Mouse (Mus musculus): Measurements from ENCODE around the gene Mtpn. TPM values are rescaled to one million over a fixed set of nuclear protein-coding genes. Genes with fewer than 3 reads are reported as not detected.

Mtpn gene
- polyA plus RNA-seq, 1 experiment = 58.4 TPM

- H3K36me3 ChIP-seq (ENCODE audit: control insufficient read depth, insufficient read depth) = no peaks in the 10 kb centered on the region
- H3K4me3 ChIP-seq (ENCODE audit: insufficient read depth, poor library complexity, severe bottlenecking) = no peak overlapping the region
- H3K79me2 ChIP-seq (ENCODE audit: control insufficient read depth, insufficient read depth) = peaks cover 18% of the 10 kb centered on the region
- no peaks in the 10 kb centered on the region for H3K27me3 ChIP-seq (ENCODE audit: control insufficient read depth, insufficient read depth, insufficient read length)
- peaks cover 16% of the 10 kb centered on the region for H3K79me3 ChIP-seq (ENCODE audit: low read depth)
- H3ac ChIP-seq (ENCODE audit: control insufficient read depth, insufficient read length, low read depth) = no peak overlapping the region
- no peak for TF ChIP-seq MYOD1 (IDR thresholded peaks at IDR 0.05; ENCODE audit: control insufficient read depth, insufficient read length, low read depth)
- TF ChIP-seq CTCF (IDR thresholded peaks at IDR 0.05; ENCODE audit: control insufficient read depth, insufficient read depth, insufficient read length) = no peak
- TF ChIP-seq MAX (IDR thresholded peaks at IDR 0.05) = no peak
Observed at GRCm38 (mm10) chr6:35542656-35543400, 3.1 kb upstream of the Mtpn start.

- Histone ChIP-seq H3K79me2 (ENCODE audit: control insufficient read depth, insufficient read depth) (peaks cover 42% of the 10 kb centered on the region), H3K36me3 (ENCODE audit: control insufficient read depth, insufficient read depth) (peaks cover 13% of the 10 kb centered on the region), H3ac (ENCODE audit: control insufficient read depth, insufficient read length, low read depth) (no peak overlapping the region), H3K27me3 (ENCODE audit: control insufficient read depth, insufficient read depth, insufficient read length) (no peaks in the 10 kb centered on the region), H3K4me3 (ENCODE audit: insufficient read depth, poor library complexity, severe bottlenecking) (no peak overlapping the region), H3K79me3 (ENCODE audit: low read depth) (peaks cover 41% of the 10 kb centered on the region)
- TF ChIP-seq MYOG (IDR thresholded peaks at IDR 0.05; ENCODE audit: control insufficient read depth, extremely low read depth, insufficient read length) (no peak), MYOD1 (IDR thresholded peaks at IDR 0.05; ENCODE audit: control insufficient read depth, insufficient read length, low read depth) (no peak), FOSL1 (IDR thresholded peaks at IDR 0.05; ENCODE audit: insufficient read depth, low read length, poor library complexity, severe bottlenecking) (no peak), CTCF (IDR thresholded peaks at IDR 0.05; ENCODE audit: control insufficient read depth, insufficient read depth, insufficient read length) (no peak), MAX (IDR thresholded peaks at IDR 0.05) (no peak), CEBPB (IDR thresholded peaks at IDR 0.05; ENCODE audit: low read depth) (no peak), USF1 (IDR thresholded peaks at IDR 0.05; ENCODE audit: low read depth) (no peak)
Observed at GRCm38 (mm10) chr6:35540377-35540776, 689 bp upstream of the Mtpn start.

DNA sequence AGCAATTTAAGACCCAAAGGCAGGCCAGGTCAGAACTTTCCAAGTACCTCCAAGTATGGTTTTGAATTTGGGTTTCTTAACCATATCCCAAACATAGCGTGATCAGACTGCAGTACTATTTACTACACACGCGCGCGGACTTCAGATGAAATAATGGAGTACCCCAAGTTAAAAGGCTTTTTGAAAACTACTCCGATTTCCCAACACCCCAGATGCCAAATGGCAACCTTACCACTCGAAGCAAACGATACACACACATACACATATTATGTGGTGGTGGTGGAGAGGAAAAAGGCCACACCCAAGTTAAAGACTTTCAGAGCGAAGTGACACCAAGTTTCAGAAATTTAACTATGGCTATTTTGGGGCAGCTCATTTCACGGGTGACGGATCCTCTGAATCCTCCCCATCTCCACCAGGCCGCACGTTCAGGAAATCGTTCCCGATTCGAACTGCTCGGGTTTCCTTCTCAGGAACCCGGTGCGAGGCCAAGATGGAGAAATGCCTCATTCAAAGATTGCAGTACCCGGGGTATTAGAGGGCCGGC, 858 bp downstream of the Mtpn start:
- H3K36me3 ChIP-seq (ENCODE audit: control insufficient read depth, insufficient read depth) = peaks cover 16% of the 10 kb centered on the region
- peaks cover 52% of the 10 kb centered on the region for H3K79me3 ChIP-seq (ENCODE audit: low read depth)
- H3K4me3 ChIP-seq (ENCODE audit: insufficient read depth, poor library complexity, severe bottlenecking) = peak overlapping the region; percentile 96
- peaks cover 57% of the 10 kb centered on the region for H3K79me2 ChIP-seq (ENCODE audit: control insufficient read depth, insufficient read depth)
- no peaks in the 10 kb centered on the region for H3K27me3 ChIP-seq (ENCODE audit: control insufficient read depth, insufficient read depth, insufficient read length)
- TF ChIP-seq MAX (IDR thresholded peaks at IDR 0.05) (no peak), USF1 (IDR thresholded peaks at IDR 0.05; ENCODE audit: low read depth) (no peak), FOSL1 (IDR thresholded peaks at IDR 0.05; ENCODE audit: insufficient read depth, low read length, poor library complexity, severe bottlenecking) (no peak), MYOG (IDR thresholded peaks at IDR 0.05; ENCODE audit: control insufficient read depth, extremely low read depth, insufficient read length) (no peak), CEBPB (IDR thresholded peaks at IDR 0.05; ENCODE audit: low read depth) (no peak)
- peak overlapping the region; percentile 98 for H3ac ChIP-seq (ENCODE audit: control insufficient read depth, insufficient read length, low read depth)

DNA sequence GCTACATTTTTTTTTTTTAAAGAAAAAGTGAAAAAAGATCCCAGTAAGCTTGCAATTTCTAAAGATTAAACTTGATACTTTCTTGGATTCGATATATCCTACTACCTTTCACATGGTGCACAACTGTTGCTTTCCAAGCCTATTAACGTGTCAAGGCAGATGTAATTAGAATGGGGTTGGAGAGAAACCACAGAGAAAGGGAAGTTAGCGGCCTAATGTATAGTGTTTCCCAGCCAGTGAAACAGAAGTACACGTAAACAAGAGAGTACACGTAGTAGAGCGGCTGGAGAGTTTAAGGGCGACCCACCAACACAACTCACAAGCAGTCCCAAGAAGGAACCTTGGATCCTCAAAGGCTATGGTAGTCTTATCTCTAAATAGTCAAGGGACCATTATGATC, 3.7 kb downstream of the Mtpn start:
- Histone ChIP-seq H3ac (ENCODE audit: control insufficient read depth, insufficient read length, low read depth) (no peak overlapping the region), H3K79me2 (ENCODE audit: control insufficient read depth, insufficient read depth) (peaks cover 85% of the 10 kb centered on the region), H3K4me3 (ENCODE audit: insufficient read depth, poor library complexity, severe bottlenecking) (no peak overlapping the region), H3K36me3 (ENCODE audit: control insufficient read depth, insufficient read depth) (peaks cover 16% of the 10 kb centered on the region), H3K79me3 (ENCODE audit: low read depth) (peaks cover 79% of the 10 kb centered on the region), H3K27me3 (ENCODE audit: control insufficient read depth, insufficient read depth, insufficient read length) (no peaks in the 10 kb centered on the region)
- TF ChIP-seq MAX (IDR thresholded peaks at IDR 0.05) = no peak
- no peak for TF ChIP-seq FOSL1 (IDR thresholded peaks at IDR 0.05; ENCODE audit: insufficient read depth, low read length, poor library complexity, severe bottlenecking)
- TF ChIP-seq CEBPB (IDR thresholded peaks at IDR 0.05; ENCODE audit: low read depth) = no peak
- no peak for TF ChIP-seq MYOG (IDR thresholded peaks at IDR 0.05; ENCODE audit: control insufficient read depth, extremely low read depth, insufficient read length)
- TF ChIP-seq USF1 (IDR thresholded peaks at IDR 0.05; ENCODE audit: low read depth) = no peak
- TF ChIP-seq CTCF (IDR thresholded peaks at IDR 0.05; ENCODE audit: control insufficient read depth, insufficient read depth, insufficient read length) = no peak
- TF ChIP-seq MYOD1 (IDR thresholded peaks at IDR 0.05; ENCODE audit: control insufficient read depth, insufficient read length, low read depth) = no peak

DNA sequence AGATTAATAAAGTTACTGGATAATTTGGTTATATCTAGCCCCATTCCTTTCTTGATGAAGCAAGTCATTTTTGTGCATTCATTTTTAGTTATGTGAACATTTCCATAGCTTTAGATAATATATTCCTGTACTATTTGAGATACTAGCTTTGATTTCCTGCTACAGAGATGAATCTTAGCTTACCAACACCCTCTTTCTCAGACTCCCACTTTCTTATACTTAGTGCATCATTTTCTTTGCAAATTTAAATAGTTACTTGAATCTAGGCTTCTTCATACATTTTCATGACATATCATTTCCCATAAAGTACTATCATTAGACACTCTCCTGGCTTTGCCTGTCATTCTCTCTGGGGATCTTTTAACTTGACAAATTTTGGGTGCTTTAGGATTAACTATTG, 26.3 kb downstream of the Mtpn start:
- TF ChIP-seq MAX (IDR thresholded peaks at IDR 0.05) (no peak), CTCF (IDR thresholded peaks at IDR 0.05; ENCODE audit: control insufficient read depth, insufficient read depth, insufficient read length) (no peak), MYOD1 (IDR thresholded peaks at IDR 0.05; ENCODE audit: control insufficient read depth, insufficient read length, low read depth) (no peak), USF1 (IDR thresholded peaks at IDR 0.05; ENCODE audit: low read depth) (no peak), CEBPB (IDR thresholded peaks at IDR 0.05; ENCODE audit: low read depth) (no peak)
- H3K27me3 ChIP-seq (ENCODE audit: control insufficient read depth, insufficient read depth, insufficient read length) = no peaks in the 10 kb centered on the region

DNA sequence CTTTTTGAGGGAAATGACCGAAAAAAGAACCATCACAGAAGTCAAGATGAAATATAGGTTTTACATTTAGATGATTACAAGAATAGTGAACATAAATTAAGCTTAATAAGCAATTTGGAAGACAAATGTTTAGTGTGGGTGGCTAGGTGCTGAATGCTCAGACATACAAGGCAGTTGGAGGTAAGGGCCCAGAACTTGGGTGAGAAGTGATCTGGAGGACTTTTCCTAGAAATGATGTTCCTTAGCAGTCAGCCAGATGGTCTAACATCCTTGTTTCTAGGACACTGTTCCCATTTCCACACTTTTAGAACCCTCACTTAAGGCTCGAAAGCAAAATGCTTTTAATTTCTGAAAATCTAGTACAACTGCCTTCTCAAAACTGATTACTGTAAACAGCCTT, 34.9 kb downstream of the Mtpn start:
- TF ChIP-seq MYOD1 (IDR thresholded peaks at IDR 0.05; ENCODE audit: control insufficient read depth, insufficient read length, low read depth) (no peak), MAX (IDR thresholded peaks at IDR 0.05) (no peak), CTCF (IDR thresholded peaks at IDR 0.05; ENCODE audit: control insufficient read depth, insufficient read depth, insufficient read length) (no peak), MYOG (IDR thresholded peaks at IDR 0.05; ENCODE audit: control insufficient read depth, extremely low read depth, insufficient read length) (no peak), FOSL1 (IDR thresholded peaks at IDR 0.05; ENCODE audit: insufficient read depth, low read length, poor library complexity, severe bottlenecking) (no peak), USF1 (IDR thresholded peaks at IDR 0.05; ENCODE audit: low read depth) (no peak), CEBPB (IDR thresholded peaks at IDR 0.05; ENCODE audit: low read depth) (no peak)
- Histone ChIP-seq H3ac (ENCODE audit: control insufficient read depth, insufficient read length, low read depth) (no peak overlapping the region), H3K79me2 (ENCODE audit: control insufficient read depth, insufficient read depth) (no peaks in the 10 kb centered on the region), H3K4me3 (ENCODE audit: insufficient read depth, poor library complexity, severe bottlenecking) (no peak overlapping the region), H3K27me3 (ENCODE audit: control insufficient read depth, insufficient read depth, insufficient read length) (no peaks in the 10 kb centered on the region), H3K79me3 (ENCODE audit: low read depth) (no peaks in the 10 kb centered on the region), H3K36me3 (ENCODE audit: control insufficient read depth, insufficient read depth) (peaks cover 27% of the 10 kb centered on the region)

More for the DNA sequence above, 26.3 kb downstream of the Mtpn start:
- Histone ChIP-seq H3K4me3 (ENCODE audit: insufficient read depth, poor library complexity, severe bottlenecking) (no peak overlapping the region), H3K79me2 (ENCODE audit: control insufficient read depth, insufficient read depth) (peaks cover 26% of the 10 kb centered on the region), H3K36me3 (ENCODE audit: control insufficient read depth, insufficient read depth) (peaks cover 69% of the 10 kb centered on the region), H3ac (ENCODE audit: control insufficient read depth, insufficient read length, low read depth) (no peak overlapping the region), H3K79me3 (ENCODE audit: low read depth) (peaks cover 24% of the 10 kb centered on the region)
